Mouse (Mus musculus) layer of hippocampus, adult 9-10 months (tissue): ENCODE measurements around the gene Shisa9.

Experiments
- DNase-seq: peaks from one replicate; pipeline ENCODE4 v3.0.0; 2022; ENCODE audit warnings: low spot score

Gene Shisa9

DNA sequence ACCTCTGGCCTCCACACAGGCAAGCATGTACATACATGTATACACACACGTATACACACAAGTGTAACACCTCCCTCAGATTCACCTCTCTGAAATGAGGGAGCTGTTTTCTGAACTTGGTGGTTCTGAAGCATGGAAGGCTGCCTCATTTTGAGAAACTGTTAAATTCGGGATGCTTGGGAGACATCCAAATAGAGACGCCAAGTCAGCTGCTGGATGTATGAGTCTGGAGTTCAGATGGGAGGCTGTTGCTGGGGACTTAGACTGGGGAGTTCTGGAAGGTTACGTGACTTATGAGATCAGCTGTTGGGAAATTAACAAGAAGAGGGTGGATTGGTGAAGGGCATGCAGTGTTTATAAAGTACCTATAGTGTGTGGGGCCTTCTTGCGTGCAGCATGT lies 88.7 kb downstream of the Shisa9 start:
- DNase-seq, result no peak

DNA sequence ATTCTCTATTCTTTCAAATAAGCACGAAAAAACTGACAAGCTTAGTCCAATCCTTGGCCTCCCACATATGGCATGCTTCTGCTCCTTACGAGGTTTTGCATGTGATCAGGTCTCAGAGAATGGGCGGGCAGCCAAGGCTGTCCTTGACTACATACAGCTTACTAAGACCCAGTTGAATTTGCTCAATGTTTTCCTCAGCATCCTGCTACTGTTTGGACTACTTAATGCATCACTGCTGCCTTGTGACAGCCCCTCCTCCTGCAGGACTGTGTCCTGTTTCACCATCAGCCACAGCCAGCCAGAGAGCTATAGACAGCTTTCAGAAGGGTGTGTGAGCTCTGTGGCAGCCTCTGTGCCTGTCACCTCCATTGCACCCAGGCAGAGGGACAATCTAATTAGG lies 92.4 kb downstream of the Shisa9 start:
- no peak for DNase-seq

DNA sequence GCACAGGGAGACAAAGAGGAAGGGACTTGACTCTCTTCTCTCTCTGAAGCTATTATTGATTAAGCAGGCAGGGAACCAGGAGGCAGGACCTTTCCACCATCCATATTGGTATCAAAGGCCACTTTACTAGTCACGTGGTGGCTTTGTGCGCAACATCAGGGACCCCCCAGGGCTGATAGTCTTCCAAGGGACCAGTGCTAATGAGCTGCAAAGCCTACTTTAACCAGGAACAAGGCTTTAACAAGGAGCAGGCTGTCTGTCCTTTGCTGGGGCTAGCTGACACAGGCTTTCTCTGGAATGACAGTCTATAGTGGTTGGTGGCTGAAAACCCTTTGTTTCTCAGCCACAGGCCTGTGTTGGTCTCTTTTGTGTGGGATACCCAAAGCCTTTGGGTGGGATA lies 92.8 kb downstream of the Shisa9 start:
- DNase-seq, result no peak

DNA sequence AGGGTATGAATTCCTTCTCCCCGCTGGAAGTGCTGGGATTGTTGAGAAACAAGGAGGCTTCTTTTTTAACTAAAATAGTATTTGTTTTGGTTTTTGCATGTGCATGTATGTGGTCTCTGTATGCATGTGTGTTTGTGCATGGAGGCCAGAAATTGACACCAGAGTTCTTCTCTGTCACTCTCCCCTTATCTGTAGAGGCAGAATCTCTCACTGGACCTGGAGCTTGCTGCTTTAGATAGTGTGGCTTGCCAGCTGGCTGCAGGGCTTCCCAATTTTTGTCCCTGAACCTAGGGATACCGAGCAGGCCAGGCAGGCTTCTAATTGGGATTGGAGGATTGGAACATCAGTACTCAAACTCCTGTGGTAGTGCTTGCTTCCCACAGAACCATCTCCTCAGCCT lies 99.2 kb downstream of the Shisa9 start:
- DNase-seq, result no peak

DNA sequence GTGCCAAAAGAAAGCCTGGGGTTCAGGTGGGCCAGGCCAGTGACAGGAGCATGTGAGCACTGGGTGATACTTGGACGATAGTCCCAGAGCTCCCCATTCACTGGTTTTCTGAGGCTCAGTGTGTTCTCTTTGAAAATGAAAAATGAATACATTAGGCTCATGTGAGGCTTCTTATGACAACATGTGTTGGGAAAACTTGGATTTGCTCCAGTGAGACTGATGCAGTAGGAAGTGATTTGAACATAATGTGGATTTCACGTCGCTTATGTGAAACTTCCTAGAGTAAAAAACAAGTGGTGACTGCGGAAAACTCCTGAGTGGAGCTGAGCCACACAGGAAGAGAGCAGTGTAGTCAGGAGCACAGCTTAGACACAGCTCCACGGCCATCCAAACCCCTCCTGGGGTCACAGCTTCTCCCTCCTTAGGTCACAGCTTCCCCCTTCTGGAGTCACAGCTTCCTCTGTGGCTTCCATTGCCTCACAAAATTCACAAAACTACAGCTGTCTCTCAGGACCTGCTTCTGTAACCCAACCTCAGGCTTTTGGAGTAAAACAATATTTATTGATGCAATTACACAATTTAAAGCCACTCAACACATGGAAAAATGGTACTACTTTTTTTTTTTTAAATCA lies 106.8 kb downstream of the Shisa9 start:
- DNase-seq, result no peak

DNA sequence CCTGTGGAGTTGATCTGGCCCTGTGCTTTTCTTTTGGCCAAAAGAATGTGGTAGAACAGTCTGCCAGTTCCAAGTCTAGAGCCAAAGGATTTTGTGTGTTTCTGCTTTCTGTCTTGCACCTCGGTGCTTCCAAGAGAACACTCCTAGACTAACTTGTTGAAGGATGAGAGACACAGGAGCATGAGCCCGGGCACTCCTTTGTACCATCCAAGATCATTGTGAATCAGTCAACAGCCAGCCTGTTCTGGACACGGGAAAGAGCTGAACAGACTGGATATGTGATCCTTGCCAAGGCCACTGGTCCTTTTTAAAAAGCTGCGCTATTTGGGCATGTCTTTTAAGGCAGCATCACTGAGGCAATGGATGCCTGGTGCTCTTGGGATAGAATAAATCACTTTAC lies 109.3 kb downstream of the Shisa9 start:
- no peak for DNase-seq

DNA sequence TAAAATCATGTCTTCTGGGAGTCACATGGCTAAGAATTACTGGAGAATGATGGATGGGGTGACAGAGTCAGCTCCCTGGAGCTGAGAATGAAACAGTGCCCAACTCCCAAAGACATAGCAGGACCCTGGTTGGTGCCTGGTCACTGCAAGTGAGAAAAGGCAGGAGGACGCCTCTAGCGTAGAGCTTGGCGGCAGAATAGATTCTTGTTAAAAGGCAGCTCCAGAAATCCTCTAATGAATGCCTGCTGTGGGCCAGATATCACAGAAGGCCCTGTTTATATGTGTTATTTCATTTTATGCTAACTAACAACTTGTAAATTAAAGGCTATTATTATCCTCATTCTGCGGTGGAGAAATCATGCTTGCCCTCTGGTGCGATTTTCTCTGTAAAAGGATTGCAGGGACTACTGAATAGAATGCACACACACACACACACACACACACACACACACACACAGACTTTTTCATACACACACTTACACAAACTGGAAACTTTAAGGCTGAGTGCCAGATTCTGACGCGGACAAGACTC lies 110.9 kb downstream of the Shisa9 start:
- no peak for DNase-seq

DNA sequence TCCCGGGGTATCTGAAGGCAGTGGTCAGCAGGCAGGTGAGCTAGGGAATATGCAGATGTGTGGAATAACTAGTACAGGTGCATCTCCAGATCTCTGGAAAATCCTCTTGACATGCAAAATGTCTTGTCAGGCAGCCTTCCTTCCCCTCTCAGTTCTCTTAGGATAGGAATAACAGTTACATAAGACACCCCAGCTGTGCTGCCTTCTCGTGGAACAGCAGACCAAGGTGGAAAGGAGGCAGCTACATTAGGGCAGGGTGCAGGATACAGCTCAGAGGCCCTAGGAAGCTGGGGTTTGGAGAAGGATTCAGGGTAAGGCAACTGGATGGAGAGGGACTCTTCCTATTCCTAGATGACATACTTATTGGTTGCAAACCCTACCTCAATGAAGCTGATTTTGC lies 111.5 kb downstream of the Shisa9 start:
- no peak for DNase-seq

DNA sequence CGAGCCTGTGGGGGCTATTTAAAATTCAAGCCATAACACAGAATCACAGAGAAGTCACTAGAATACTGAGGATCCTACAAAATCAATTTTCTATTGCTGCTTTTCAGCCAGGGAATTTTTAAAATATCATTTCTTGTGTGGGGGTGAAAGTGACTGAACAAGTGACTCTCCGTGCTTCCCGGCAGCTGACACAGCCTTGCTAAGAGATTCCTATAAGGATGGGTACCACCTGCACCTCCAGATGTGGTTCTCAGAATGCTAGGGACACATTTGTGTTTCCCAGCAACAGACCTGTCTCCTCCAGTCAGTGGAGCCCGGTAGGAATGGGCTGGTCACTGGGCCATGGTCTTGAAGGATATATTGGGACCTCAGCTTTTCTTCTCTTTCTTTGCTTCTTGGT lies 124.5 kb downstream of the Shisa9 start:
- no peak for DNase-seq

DNA sequence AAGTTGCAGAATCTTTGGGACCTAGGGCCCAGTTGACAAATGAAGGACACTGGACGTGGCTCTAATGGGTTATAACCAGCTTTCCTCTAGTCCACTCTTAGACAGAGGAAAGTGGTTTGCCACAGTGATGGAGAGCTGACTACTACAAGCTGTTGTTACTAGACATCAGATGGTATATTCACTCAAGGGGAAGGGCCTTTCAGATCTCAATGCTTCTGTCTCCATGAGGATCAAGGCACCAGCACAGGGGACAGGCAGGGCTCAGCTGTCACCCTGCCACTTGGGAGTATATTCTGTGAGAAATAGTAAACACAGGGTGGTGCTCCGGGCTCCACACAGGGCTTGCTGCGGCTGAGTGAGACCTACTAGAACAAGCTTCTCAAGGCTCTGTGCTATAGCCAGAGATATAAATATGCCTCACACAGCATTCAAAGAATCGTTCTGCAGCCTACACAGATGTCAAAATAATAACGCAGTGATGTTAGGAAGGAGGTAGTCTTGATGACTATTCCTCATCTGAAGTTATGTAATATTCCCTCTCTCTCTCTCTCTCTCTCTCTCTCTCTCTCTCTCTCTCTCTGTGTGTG lies 127.0 kb downstream of the Shisa9 start:
- DNase-seq, result no peak

DNA sequence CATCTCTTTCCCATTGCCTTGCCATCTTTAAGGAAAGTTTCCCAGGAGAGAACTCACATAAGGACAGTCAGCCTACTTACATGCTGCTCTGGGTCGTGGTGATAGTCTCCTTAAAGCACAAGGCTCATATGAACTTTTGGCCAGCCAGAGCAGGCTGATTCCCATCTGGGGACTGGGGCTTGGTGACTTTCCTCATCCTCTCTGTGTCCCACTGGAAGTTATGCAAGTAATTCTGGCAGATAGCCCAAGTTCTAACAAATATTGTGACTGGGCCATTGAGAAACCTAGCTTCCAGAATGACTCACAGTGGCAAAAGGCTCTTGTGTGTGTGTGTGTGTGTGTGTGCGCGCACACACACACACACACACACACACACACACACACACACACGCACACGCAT lies 130.5 kb downstream of the Shisa9 start:
- DNase-seq, result no peak

DNA sequence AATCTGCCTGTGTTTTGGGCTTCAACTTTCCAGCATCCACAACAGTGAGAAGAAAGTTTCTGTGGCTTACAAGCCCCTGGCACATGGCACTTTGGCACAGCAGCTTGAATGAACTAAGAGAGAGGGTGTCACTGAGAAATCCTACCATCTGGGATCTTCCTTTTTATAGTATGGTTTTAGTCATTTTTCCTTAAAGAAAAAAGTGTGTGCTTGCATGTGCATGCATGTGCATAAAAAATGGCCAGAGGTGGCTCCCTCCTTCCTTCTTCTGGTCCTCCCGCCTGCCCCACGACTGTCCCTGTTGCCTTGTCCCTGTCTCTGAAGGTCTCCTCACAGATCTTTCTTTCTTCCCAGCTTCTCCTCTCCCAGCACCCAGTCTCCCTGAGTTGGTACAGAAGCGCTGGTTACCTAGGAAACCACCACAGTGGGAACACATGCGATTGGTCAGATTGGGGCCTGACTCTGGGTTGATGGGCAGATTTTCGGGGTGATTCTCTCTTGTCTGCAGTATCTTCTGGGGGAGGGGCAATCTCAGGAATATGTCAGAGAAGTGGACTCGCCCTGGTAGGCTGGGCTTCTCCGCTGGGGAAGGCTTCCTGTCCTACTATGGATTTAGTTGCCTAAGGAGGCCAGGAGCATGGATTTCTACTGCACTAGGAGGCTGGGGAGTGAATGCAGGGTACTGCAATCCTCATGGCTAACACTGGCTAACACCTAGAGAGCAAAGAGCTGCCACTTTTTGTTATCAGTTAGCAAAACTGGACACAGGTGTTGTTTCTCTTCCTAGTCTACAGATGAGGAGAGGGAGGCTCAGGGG lies 131.3 kb downstream of the Shisa9 start:
- DNase-seq, result no peak

DNA sequence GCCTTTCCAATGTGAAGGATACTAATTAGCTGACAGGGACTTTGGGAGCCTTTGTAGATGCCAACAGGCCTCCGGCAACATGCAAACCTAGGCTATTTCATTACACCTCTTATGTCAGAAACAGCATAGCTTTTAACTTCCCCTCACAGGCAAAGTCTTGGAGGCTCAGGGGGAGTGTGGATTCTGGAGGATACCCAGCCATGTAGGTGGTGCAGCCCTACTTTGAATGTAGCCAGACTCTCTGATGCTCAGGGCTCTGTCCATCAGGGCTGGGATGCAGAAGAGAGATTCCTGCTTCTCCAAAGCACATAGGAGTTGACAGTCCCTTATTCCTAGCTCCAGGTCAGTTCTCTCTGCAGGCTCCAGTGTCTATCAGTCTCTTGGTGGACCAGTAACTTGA lies 133.0 kb downstream of the Shisa9 start:
- DNase-seq, result no peak

DNA sequence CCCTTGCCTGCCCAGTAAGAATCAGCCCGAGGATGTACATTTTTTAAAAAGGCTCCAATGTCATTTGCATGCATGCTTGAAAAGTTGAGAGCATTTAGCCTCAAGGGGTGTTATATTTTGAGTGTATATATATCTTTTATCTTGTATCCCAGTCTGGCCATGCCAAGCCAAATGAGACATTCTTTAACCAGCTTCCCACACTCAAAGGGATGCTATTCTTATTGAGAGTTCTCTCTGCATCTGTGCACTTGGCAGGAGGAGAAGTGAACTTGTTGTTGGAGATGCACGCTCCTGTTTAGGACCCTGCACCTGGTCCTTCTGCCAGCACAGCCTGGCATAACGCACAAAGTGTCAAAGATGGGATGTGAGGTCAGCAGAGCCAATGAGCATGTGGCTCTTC lies 135.6 kb downstream of the Shisa9 start:
- DNase-seq, result no peak

DNA sequence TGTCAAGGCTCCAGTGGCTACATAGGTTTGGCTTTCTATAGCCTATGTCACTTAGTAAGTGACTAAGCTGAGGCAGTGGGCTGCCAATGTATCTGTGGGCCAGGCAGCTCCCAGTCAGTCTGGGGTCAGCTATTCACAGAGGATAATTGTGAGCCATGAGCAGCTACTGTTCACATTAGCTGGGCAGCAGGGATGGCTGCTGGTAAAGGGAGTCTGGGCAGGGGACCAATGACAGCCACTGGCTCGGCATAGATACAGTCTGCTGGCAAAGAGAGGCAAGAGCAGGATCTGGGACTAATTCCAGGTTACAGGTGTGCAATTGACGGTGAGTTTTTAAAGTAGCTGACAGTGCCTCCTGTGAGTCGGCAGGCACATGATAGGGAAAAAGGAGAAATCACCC lies 145.9 kb downstream of the Shisa9 start:
- DNase-seq, result no peak

DNA sequence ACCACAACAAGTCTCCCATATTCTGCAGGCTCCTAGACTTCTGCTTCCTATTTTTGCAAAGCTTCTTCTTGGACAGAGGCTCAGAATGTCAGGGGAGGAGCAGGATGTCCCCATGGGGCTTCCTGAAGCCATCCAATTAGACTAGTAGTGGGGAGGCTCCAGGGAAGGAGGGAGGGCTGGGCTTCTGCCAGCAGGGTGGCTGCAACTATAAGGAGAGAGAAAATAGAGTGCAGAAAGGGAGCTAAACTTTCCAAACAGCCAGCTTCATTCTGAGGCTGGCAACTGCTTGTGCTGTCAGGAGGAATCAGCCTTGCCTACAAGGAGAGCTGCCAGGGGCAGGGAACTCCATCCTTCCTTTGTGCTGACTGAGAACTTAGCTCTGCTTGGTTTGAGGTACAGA lies 162.8 kb downstream of the Shisa9 start:
- no peak for DNase-seq

DNA sequence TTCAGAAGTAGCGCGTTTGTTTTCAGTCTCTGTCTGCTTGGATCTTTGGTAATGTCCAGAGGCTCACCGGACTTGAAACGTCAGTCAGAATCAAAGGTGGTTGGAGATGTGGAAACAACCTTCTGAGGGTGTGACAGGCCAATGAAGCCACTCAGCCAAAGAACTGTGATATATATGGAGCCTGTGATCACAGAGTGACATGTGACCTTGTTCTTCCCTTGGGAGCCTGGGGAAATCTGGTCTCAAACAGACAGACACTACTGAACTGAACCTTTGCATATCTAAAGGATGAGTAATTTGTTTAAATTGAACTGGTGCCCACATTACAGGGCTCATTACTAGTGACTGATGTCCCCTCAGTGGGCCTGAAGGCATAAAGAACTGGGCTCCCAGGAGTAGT lies 168.1 kb downstream of the Shisa9 start:
- DNase-seq, result no peak

DNA sequence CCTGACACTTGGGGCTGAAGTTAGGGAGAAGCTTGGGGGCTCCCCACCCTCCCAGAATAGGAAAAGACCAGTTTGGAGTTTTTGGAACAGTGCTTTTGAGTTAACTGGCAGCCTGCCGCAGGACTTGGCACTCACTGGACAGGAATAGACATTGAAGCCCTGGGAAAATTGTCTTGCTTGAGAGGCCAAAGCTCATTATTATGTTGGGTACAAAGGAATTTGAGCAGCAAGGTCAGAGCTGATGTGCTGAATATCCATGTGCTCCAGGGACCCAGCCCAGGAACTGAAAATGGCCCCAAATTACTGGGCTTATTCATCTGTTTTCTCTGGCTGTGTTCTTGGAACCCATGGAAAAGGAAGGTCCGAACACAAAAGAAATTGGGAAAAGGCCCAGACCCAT lies 170.6 kb downstream of the Shisa9 start:
- no peak for DNase-seq

DNA sequence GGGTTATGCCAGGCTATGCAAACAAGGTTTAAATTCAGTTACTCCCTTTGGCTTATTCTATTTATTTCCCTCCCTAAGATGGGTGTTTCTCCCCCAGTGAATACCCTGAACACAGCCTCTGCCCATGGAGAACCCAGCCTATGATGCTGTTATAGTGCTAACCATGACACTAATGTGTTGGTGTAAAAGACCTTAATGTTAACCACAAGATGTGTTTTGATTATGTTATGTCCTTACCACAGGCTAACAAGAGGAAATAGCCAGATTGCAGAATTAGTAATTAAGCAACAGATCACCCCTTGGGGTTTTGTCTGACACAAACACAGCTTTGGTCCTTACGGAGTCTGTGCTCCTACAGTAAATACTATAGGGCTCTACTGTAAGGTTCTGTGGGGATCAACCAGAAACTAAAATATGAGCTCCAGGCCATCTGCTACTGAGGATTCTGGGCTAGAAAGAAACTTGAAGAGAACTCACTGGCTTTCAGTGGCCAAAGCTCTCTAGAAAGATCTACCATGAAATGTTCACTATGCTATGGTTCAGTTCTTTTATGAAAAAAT lies 189.6 kb downstream of the Shisa9 start:
- DNase-seq, result no peak

DNA sequence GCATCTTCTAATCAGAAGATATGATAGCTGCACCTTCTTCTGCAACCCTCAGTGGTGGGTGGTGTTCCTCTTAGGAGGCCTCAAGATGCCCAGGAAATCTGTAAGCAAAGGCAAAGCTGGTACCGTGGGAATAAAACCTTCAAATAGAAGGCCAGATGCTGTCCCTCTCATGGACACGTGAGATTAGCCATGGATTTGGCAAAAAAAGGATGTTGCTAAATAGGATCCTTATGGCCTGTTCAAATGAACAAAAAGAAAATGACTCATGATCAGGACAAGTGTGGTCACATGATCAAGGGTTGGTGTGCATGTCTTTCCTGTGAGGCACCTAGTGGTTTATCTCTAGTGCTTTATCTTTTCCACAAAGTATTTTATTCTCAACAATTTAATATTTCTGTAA lies 194.1 kb downstream of the Shisa9 start:
- no peak for DNase-seq

DNA sequence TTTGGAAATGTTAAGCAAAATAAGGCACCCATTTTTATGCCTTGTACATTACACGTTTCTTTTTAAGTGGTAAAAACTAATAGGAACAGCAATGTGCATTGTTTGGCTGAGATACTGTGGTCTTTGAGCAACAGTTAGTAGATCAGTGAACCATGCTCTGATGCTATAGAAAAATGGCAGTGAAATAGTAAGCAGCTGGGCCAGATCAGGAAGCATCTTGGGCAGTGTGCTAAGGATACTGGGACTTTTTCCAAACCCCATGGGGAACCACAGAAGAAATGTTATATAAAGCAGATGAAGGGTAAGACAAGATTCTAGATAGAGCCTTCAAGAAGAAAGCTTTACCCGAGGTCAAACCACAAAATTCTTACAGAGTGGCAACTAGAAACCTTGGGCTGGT lies 205.8 kb downstream of the Shisa9 start:
- DNase-seq, result no peak

DNA sequence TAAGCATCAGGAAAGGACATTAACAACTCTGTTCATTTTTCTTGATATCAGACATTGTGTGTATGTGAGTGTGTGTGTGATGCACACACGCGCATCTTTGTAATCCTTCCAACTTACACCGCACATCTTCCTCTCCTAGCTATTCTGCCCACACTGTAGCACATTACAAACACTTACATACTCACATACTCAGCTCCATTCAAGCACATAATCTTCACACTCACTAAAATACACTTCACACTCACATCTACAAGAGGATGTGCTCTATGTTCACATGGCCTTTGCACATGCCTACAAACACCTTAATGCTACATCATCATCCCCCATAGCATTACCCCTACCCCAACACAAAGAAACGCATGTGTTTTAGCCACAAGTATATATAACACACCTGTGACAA lies 212.9 kb downstream of the Shisa9 start:
- no peak for DNase-seq

DNA sequence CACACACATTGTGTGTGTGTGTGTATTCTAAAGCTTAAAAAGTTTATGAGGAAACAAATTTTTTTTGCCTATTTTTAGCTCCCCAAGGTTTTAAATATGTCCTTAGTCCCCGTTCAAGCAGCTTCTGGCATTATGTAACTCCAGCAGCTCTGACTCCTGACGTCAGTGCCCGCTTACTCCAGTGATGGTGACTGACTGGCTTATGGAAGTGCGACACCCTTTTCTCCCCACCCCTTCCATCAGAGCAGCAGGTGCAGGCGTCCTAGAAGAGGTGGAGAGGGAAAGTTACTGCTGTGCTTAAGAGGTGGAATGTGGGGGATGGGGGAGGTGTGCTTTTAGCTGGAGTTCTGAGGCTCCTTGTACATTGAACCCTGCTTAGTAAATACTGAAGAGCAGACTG lies 213.7 kb downstream of the Shisa9 start:
- no peak for DNase-seq
